Comparison of ENCODE assay signal across 8 mouse cellular contexts in the genomic region with DNA sequence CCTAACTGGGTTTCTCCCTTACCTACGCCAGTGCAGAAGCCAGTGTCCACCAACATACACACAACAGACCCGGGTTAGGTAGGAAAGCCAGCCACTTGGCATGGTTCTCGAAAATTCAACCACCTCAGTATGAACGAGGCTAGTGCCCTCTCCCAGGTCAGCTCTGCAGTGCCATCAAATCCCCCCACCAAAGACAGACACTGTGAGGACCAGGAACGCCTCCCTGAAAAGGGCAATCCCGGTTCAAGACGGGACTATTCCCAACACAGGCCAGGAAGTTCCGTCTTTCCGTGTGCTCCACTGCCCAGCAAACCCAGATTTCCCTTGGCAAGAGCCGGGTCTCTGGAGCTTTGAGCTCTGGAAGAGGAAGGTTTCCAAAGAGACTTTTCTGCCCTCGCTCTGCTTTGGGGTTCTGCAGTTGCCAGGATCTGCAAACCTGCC. TPM values are rescaled to one million over a fixed set of nuclear protein-coding genes. Genes with fewer than 3 reads are reported as not detected.
DNase-seq lines count a peak whose midpoint lies in the region; ATAC-seq and TF ChIP-seq lines count a peak whose summit lies in the region.

No protein-coding gene starts in this region.

- DNase-seq in kidney, postnatal 0 days (ENCODE audit: low spot score), result peak; percentile 18
- DNase-seq in kidney, adult 11 months, result no peak
- peak in 1 of 2 experiments; percentile 66 for DNase-seq in cerebellum, adult 2 months
- no peak for DNase-seq in layer of hippocampus, adult 18-20 months (ENCODE audit: low spot score in 2 of 2)

- H3K9ac ChIP-seq in kidney, postnatal 0 days (ENCODE audit: low read depth, low read length), result peak overlapping the region; percentile 71
- peak overlapping the region; percentile 67 for H3K9ac ChIP-seq in forebrain, embryonic 12.5 days
- H3K9ac ChIP-seq in intestine, postnatal 0 days (ENCODE audit: low read depth, low read length), result peak overlapping the region; percentile 38
- H3K9ac ChIP-seq in neural tube, embryonic 12.5 days, result peak overlapping the region; percentile 72

- no peak for TF ChIP-seq POLR2A in cerebellum, adult 2 months (IDR thresholded peaks at IDR 0.05; ENCODE audit: borderline replicate concordance, insufficient read depth, low read length)

- H3K27me3 ChIP-seq in kidney, postnatal 0 days (ENCODE audit: insufficient read depth, low read length), result no peaks in the 10 kb centered on the region
- H3K27me3 ChIP-seq in cerebellum, adult 2 months (ENCODE audit: control insufficient read depth, insufficient read depth, low read length), result no peaks in the 10 kb centered on the region
- 0 out of 2 replicates have a peak, but pooled peaks cover 8% of the 10 kb centered on the region for H3K27me3 ChIP-seq in forebrain, embryonic 12.5 days
- no peaks in the 10 kb centered on the region for H3K27me3 ChIP-seq in intestine, postnatal 0 days (replicated peaks; ENCODE audit: control insufficient read depth, insufficient read depth, low read length)
- H3K27me3 ChIP-seq in neural tube, embryonic 12.5 days (replicated peaks), result no peaks in the 10 kb centered on the region

- no peak for TF ChIP-seq CTCF in kidney, postnatal 0 days (IDR thresholded peaks at IDR 0.05; ENCODE audit: low read depth)
- no peak for TF ChIP-seq CTCF in cerebellum, adult 2 months (IDR thresholded peaks at IDR 0.05; ENCODE audit: borderline replicate concordance, insufficient read depth, low read depth, low read length)
- no peak for TF ChIP-seq CTCF in intestine, postnatal 0 days (IDR thresholded peaks at IDR 0.05; ENCODE audit: low read depth)

- ATAC-seq in kidney, postnatal 0 days (replicated peaks; ENCODE audit: low FRiP score, low read depth), result no peak
- 0 out of 2 replicates have a peak, but pooled peaks have one; percentile 7 for ATAC-seq in forebrain, embryonic 12.5 days (ENCODE audit: low FRiP score)
- ATAC-seq in intestine, postnatal 0 days, result no peak
- 0 out of 2 replicates have a peak, but pooled peaks have one; percentile 53 for ATAC-seq in neural tube, embryonic 12.5 days (ENCODE audit: low FRiP score, low read depth)
- ATAC-seq in erythroid progenitor cell, adult 5-6 weeks (replicated peaks; ENCODE audit: low FRiP score, poor library complexity, severe bottlenecking), result no peak

- H3K9me3 ChIP-seq in kidney, postnatal 0 days (replicated peaks; ENCODE audit: low read length), result no peaks in the 10 kb centered on the region
- no peaks in the 10 kb centered on the region for H3K9me3 ChIP-seq in forebrain, embryonic 12.5 days
- H3K9me3 ChIP-seq in intestine, postnatal 0 days (ENCODE audit: control insufficient read depth), result no peaks in the 10 kb centered on the region
- H3K9me3 ChIP-seq in neural tube, embryonic 12.5 days, result no peaks in the 10 kb centered on the region

- H3K4me1 ChIP-seq in kidney, postnatal 0 days (replicated peaks; ENCODE audit: insufficient read depth, low read length), result peaks cover 13% of the 10 kb centered on the region; the same call in 1 of the 2 replicates
- peaks cover 16% of the 10 kb centered on the region; the same call in 1 of the 2 replicates for H3K4me1 ChIP-seq in cerebellum, adult 2 months (ENCODE audit: control insufficient read depth, insufficient read depth, low read length)
- peaks cover 23% of the 10 kb centered on the region for H3K4me1 ChIP-seq in forebrain, embryonic 12.5 days
- peaks cover 9% of the 10 kb centered on the region; the same call in 1 of the 2 replicates for H3K4me1 ChIP-seq in intestine, postnatal 0 days (replicated peaks; ENCODE audit: control insufficient read depth, insufficient read depth, low read length)
- peaks cover 15% of the 10 kb centered on the region for H3K4me1 ChIP-seq in neural tube, embryonic 12.5 days

- H3K4me3 ChIP-seq in kidney, postnatal 0 days (replicated peaks; ENCODE audit: low read depth, low read length), result peak overlapping the region; percentile 59
- peak overlapping the region; percentile 65 for H3K4me3 ChIP-seq in cerebellum, adult 2 months (replicated peaks; ENCODE audit: insufficient read depth, low read depth, low read length)
- H3K4me3 ChIP-seq in forebrain, embryonic 12.5 days (replicated peaks), result peak overlapping the region; percentile 53
- H3K4me3 ChIP-seq in intestine, postnatal 0 days (ENCODE audit: low read depth, low read length), result peak overlapping the region; percentile 54
- peak overlapping the region; percentile 41 for H3K4me3 ChIP-seq in neural tube, embryonic 12.5 days

- peak overlapping the region; percentile 93 for H3K4me2 ChIP-seq in kidney, postnatal 0 days (ENCODE audit: low read length)
- peak overlapping the region; percentile 85 for H3K4me2 ChIP-seq in forebrain, embryonic 12.5 days
- H3K4me2 ChIP-seq in intestine, postnatal 0 days (replicated peaks; ENCODE audit: low read depth), result peak overlapping the region; percentile 88
- H3K4me2 ChIP-seq in neural tube, embryonic 12.5 days (replicated peaks), result peak overlapping the region; percentile 77

- 11% methylated on average over 11 of the region's 11 CpGs for WGBS in kidney, postnatal 0 days
- WGBS in cerebellum, adult 2 months, result 4% methylated on average over 11 of the region's 11 CpGs
- 14% methylated on average over 11 of the region's 11 CpGs for WGBS in forebrain, embryonic 12.5 days
- WGBS in intestine, postnatal 0 days, result 14% methylated on average over 11 of the region's 11 CpGs
- WGBS in neural tube, embryonic 12.5 days, result 19% methylated on average over 11 of the region's 11 CpGs

- no peaks in the 10 kb centered on the region for H3K36me3 ChIP-seq in kidney, postnatal 0 days (ENCODE audit: insufficient read depth, low read length)
- H3K36me3 ChIP-seq in forebrain, embryonic 12.5 days (replicated peaks), result no peaks in the 10 kb centered on the region
- H3K36me3 ChIP-seq in intestine, postnatal 0 days (ENCODE audit: control insufficient read depth, insufficient read depth), result no peaks in the 10 kb centered on the region
- H3K36me3 ChIP-seq in neural tube, embryonic 12.5 days, result no peaks in the 10 kb centered on the region

- H3K27ac ChIP-seq in kidney, postnatal 0 days, result peak overlapping the region; percentile 69
- H3K27ac ChIP-seq in cerebellum, adult 2 months (ENCODE audit: insufficient read depth, low read length), result peak overlapping the region; percentile 86
- H3K27ac ChIP-seq in forebrain, embryonic 12.5 days, result peak overlapping the region; percentile 84; the same call in 1 of the 2 replicates
- H3K27ac ChIP-seq in intestine, postnatal 0 days (ENCODE audit: low read depth, low read length), result peak overlapping the region; percentile 21; the same call in 1 of the 2 replicates
- 0 out of 2 replicates have a peak overlapping the region, but pooled peaks have one; percentile 67 for H3K27ac ChIP-seq in neural tube, embryonic 12.5 days

RNA-seq across cellular contexts. Expression of gene Klhl3, which starts 0.8 kb away (rescaled TPM):
- 10.7 and 12.3 TPM in 2 replicates for polyA plus RNA-seq in kidney, postnatal 0 days (2015; fragmentation: Nextera tagmentation; extraction: Ambion mirVana)
- 16.1 and 18.4 TPM in 2 replicates for polyA plus RNA-seq in cerebellum, adult 2 months (2012; rRNA removed)
- polyA plus RNA-seq in forebrain, embryonic 12.5 days (2016; fragmentation: Nextera tagmentation; extraction: Ambion mirVana), result 3.9 and 4.3 TPM in 2 replicates
- 0.74 and 0.95 TPM in 2 replicates for polyA plus RNA-seq in intestine, postnatal 0 days (2015; fragmentation: Nextera tagmentation; extraction: Ambion mirVana)
- polyA plus RNA-seq in neural tube, embryonic 12.5 days (2016; fragmentation: Nextera tagmentation; extraction: Ambion mirVana), result 5.6 and 6.1 TPM in 2 replicates
- total RNA-seq in layer of hippocampus, adult 18-20 months (2021), result 10 to 100 TPM; 47.1 to 48.6 TPM
- 0.36 and 0.84 TPM in 2 replicates for total RNA-seq in erythroid progenitor cell, adult 5-6 weeks (2015; ENCODE audit: low replicate concordance)
- not detected in 2 replicates for total RNA-seq in erythroid progenitor cell, adult 5-6 weeks (2017; ENCODE audit: low replicate concordance)

RNA-seq across cellular contexts. Expression of gene Hnrnpa0, which starts 15.7 kb away (rescaled TPM):
- polyA plus RNA-seq in kidney, postnatal 0 days (2015; fragmentation: Nextera tagmentation; extraction: Ambion mirVana), result 54.7 and 54.8 TPM in 2 replicates
- 96.5 and 107 TPM in 2 replicates for polyA plus RNA-seq in cerebellum, adult 2 months (2012; rRNA removed)
- polyA plus RNA-seq in forebrain, embryonic 12.5 days (2016; fragmentation: Nextera tagmentation; extraction: Ambion mirVana), result 69.5 and 75.3 TPM in 2 replicates
- polyA plus RNA-seq in intestine, postnatal 0 days (2015; fragmentation: Nextera tagmentation; extraction: Ambion mirVana), result 27.9 and 29.5 TPM in 2 replicates
- polyA plus RNA-seq in neural tube, embryonic 12.5 days (2016; fragmentation: Nextera tagmentation; extraction: Ambion mirVana), result 44.4 and 54.5 TPM in 2 replicates
- 100 to 1,000 TPM; 125 to 127 TPM for total RNA-seq in layer of hippocampus, adult 18-20 months (2021)
- 32.4 and 38.1 TPM in 2 replicates for total RNA-seq in erythroid progenitor cell, adult 5-6 weeks (2015; ENCODE audit: low replicate concordance)
- total RNA-seq in erythroid progenitor cell, adult 5-6 weeks (2017; ENCODE audit: low replicate concordance), result 21.2 and 38.1 TPM in 2 replicates

RNA-seq across cellular contexts. Expression of gene Idnk, which starts 44.8 kb away (rescaled TPM):
- 48.5 and 48.7 TPM in 2 replicates for polyA plus RNA-seq in kidney, postnatal 0 days (2015; fragmentation: Nextera tagmentation; extraction: Ambion mirVana)
- 35.5 and 39.6 TPM in 2 replicates for polyA plus RNA-seq in cerebellum, adult 2 months (2012; rRNA removed)
- polyA plus RNA-seq in forebrain, embryonic 12.5 days (2016; fragmentation: Nextera tagmentation; extraction: Ambion mirVana), result 54.7 and 59.5 TPM in 2 replicates
- 79.0 and 88.7 TPM in 2 replicates for polyA plus RNA-seq in intestine, postnatal 0 days (2015; fragmentation: Nextera tagmentation; extraction: Ambion mirVana)
- 69.1 and 77.5 TPM in 2 replicates for polyA plus RNA-seq in neural tube, embryonic 12.5 days (2016; fragmentation: Nextera tagmentation; extraction: Ambion mirVana)
- total RNA-seq in layer of hippocampus, adult 18-20 months (2021), result 10 to 100 TPM; 32.7 to 33.3 TPM
- total RNA-seq in erythroid progenitor cell, adult 5-6 weeks (2015; ENCODE audit: low replicate concordance), result 20.5 and 37.8 TPM in 2 replicates
- 13.5 and 18.4 TPM in 2 replicates for total RNA-seq in erythroid progenitor cell, adult 5-6 weeks (2017; ENCODE audit: low replicate concordance)

Comparison
In these comparisons a context has a peak if more than half of its experiments do, and no peak if none do; other contexts are left out.
1. ATAC-seq: peak in forebrain, embryonic 12.5 days (single experiment) and neural tube, embryonic 12.5 days (single experiment); none in kidney, postnatal 0 days (single experiment), intestine, postnatal 0 days (single experiment) and erythroid progenitor cell, adult 5-6 weeks (single experiment).
2. H3K27ac ChIP-seq: peak in every context shown above with its lines; median percentile 86 in cerebellum, adult 2 months; 84 in forebrain, embryonic 12.5 days; 69 in kidney, postnatal 0 days; 67 in neural tube, embryonic 12.5 days; 21 in intestine, postnatal 0 days.
3. Peak in every context shown above with its lines, with median percentiles within 50 percentile points of each other: H3K4me2 ChIP-seq, H3K4me3 ChIP-seq and H3K9ac ChIP-seq.